Mouse (Mus musculus) embryonic facial prominence, embryonic 15.5 days (tissue): Measurements from ENCODE around the gene Atf3. TPM values are rescaled to one million over a fixed set of nuclear protein-coding genes. Genes with fewer than 3 reads are reported as not detected.
A peak's percentile ranks its signal among the peaks of the same experiment; 100 is the strongest.

Experiments used
- ATAC-seq: fragments of 200-750 bp; cut with Nextera tagmentation; 2 replicates; pipeline ENCODE4 v1.8.0; 2017; ENCODE audit warnings: low read depth, moderate TSS enrichment; ENCODE audit not compliant: insufficient number of reproducible peaks, low FRiP score, low TSS enrichment
- H3K27ac ChIP-seq: fragments of 300-500 bp; sonication (generic); replicated peaks from 2 replicates; pipeline ENCODE4 v1.5.1; 2015; ENCODE audit warnings: mild to moderate bottlenecking, inconsistent platforms
- H3K27me3 ChIP-seq: fragments of 300-500 bp; sonication (generic); 2 replicates; pipeline ENCODE4 v1.6.1; 2015; ENCODE audit warnings: inconsistent platforms
- H3K36me3 ChIP-seq: fragments of 300-500 bp; sonication (generic); 2 replicates; pipeline ENCODE4 v1.6.1; 2015; ENCODE audit warnings: mild to moderate bottlenecking, inconsistent platforms
- H3K4me1 ChIP-seq: fragments of 300-500 bp; sonication (generic); 2 replicates; pipeline ENCODE4 v1.6.1; 2015; ENCODE audit warnings: inconsistent platforms
- H3K4me2 ChIP-seq: fragments of 300-500 bp; sonication (generic); replicated peaks from 2 replicates; pipeline ENCODE4 v1.6.1; 2015; ENCODE audit warnings: mild to moderate bottlenecking, inconsistent platforms
- H3K4me3 ChIP-seq: fragments of 300-500 bp; sonication (generic); replicated peaks from 2 replicates; pipeline ENCODE4 v1.5.1; 2015; ENCODE audit warnings: mild to moderate bottlenecking, inconsistent platforms
- H3K9ac ChIP-seq: fragments of 300-500 bp; sonication (generic); 2 replicates; pipeline ENCODE4 v1.6.1; 2015; ENCODE audit warnings: inconsistent platforms
- H3K9me3 ChIP-seq: fragments of 300-500 bp; sonication (generic); replicated peaks from 2 replicates; pipeline ENCODE4 v1.6.1; 2016; ENCODE audit warnings: inconsistent platforms
- WGBS: fragments of 180-500 bp; shearing (Covaris S2); methylation state at CpG from one replicate; pipeline ENCODE4 v1.1.7; 2015; 5-methylcytosine and 5-hydroxymethylcytosine counted together
- polyA plus RNA-seq: library from polyadenylated mRNA; unstranded; fragments of >200 nt; fragmentation: Nextera tagmentation; extraction: Ambion mirVana; gene quantifications from 2 replicates; pipeline ENCODE4 v1.2.1, GENCODE M21; 2015

Atf3 gene
- polyA plus RNA-seq, 1 experiment from 2014 or later: 5.8 TPM

DNA sequence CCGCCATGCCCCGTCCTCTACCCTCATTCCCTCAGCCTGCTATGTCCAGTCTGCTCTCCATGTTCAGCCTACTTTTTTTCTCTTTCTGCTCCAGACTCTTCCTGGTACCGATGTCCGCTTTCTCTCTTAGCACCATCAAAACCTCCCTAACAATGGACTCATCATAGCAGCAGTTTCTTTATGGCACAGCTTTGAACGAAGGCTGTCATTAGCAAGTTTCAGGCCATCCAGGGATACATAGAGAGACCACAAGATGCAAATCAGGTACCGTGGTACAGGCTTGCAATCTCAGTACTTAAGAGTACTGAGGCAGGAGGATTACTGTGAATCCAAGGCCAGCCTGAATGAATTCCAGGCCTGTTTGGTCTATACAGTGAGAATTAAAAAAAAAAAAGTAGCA, 25.1 kb downstream of the Atf3 start:
- 80% methylated on average over 6 of the region's 6 CpGs for WGBS
- no peak overlapping the region for H3K27ac ChIP-seq
- no peaks in the 10 kb centered on the region for H3K9me3 ChIP-seq
- H3K4me3 ChIP-seq: no peak overlapping the region
- H3K36me3 ChIP-seq: no peaks in the 10 kb centered on the region
- H3K4me2 ChIP-seq: no peak overlapping the region
- H3K4me1 ChIP-seq: no peaks in the 10 kb centered on the region
- no peak overlapping the region for H3K9ac ChIP-seq
- H3K27me3 ChIP-seq: peaks cover 22% of the 10 kb centered on the region
- ATAC-seq: no peak

GRCm38 (mm10) chr1:191192213-191192612, 25.6 kb downstream of the Atf3 start:
- H3K27me3 ChIP-seq: peaks cover 26% of the 10 kb centered on the region
- no peak for ATAC-seq
- WGBS: 40% methylated on average over 6 of the region's 6 CpGs

DNA sequence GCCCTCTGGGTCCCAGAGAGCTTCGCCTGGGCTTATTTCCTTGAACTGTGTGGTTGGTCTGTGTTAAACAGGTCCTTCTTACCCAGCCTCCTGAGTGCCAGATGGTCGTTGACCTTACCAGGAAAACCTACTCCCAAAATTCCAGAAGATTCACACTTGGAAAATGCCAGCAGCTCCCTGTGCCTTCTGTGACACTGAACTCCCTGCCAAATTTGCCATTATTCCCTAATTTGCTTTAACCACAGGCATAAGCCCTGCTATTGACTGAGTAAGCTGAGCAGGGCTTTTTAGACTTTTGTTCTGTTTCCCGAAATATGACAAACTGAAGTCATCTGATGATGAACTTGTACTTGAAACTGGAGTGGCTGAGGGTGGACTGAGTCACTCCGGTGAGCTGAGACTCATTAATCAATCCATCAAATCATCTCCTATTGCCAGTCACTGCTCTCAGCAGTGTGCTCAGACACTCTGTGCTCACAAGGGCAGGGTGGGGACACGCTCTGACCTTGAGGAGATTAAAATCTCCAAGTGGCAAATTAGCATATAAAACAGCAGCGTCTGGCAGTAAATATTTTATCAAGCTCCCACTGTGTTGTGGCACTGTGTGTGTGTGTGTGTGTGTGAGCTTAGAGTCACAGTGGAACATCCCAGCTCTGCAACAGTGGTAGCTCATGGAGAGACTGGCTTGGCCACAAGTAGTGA, 28.0 kb downstream of the Atf3 start:
- Histone ChIP-seq H3K4me2 (no peak overlapping the region), H3K9ac (no peak overlapping the region), H3K4me1 (peaks cover 16% of the 10 kb centered on the region), H3K4me3 (no peak overlapping the region), H3K36me3 (no peaks in the 10 kb centered on the region), H3K9me3 (no peaks in the 10 kb centered on the region), H3K27ac (no peak overlapping the region), H3K27me3 (peaks cover 49% of the 10 kb centered on the region)
- no peak for ATAC-seq
- 39% methylated on average over 6 of the region's 6 CpGs for WGBS

More at GRCm38 (mm10) chr1:191192213-191192612, 25.6 kb downstream of the Atf3 start:
- Histone ChIP-seq H3K36me3 (no peaks in the 10 kb centered on the region), H3K4me3 (no peak overlapping the region), H3K4me2 (no peak overlapping the region), H3K4me1 (no peaks in the 10 kb centered on the region), H3K9ac (no peak overlapping the region), H3K27ac (no peak overlapping the region), H3K9me3 (no peaks in the 10 kb centered on the region)

- Histone ChIP-seq H3K36me3 (no peaks in the 10 kb centered on the region), H3K27ac (no peak overlapping the region), H3K27me3 (peaks cover 64% of the 10 kb centered on the region), H3K4me1 (peaks cover 43% of the 10 kb centered on the region), H3K4me2 (peak overlapping the region; percentile 100), H3K9me3 (no peaks in the 10 kb centered on the region), H3K9ac (no peak overlapping the region), H3K4me3 (no peak overlapping the region)
- no peak for ATAC-seq
- 5% methylated on average over 7 of the region's 7 CpGs for WGBS
These were observed 31.5 kb downstream of the Atf3 start for GRCm38 (mm10) chr1:191186386-191186770.

GRCm38 (mm10) chr1:191185761-191186385, 32.0 kb downstream of the Atf3 start:
- Histone ChIP-seq H3K9ac (no peak overlapping the region), H3K9me3 (no peaks in the 10 kb centered on the region), H3K4me3 (peak overlapping the region; percentile 61), H3K27me3 (peaks cover 69% of the 10 kb centered on the region), H3K27ac (peak overlapping the region; percentile 28; the same call in 1 of the 2 replicates), H3K4me1 (peaks cover 48% of the 10 kb centered on the region), H3K4me2 (peak overlapping the region; percentile 100), H3K36me3 (no peaks in the 10 kb centered on the region)
- ATAC-seq: no peak
- under 1% methylated on average over 16 of the region's 16 CpGs for WGBS

DNA sequence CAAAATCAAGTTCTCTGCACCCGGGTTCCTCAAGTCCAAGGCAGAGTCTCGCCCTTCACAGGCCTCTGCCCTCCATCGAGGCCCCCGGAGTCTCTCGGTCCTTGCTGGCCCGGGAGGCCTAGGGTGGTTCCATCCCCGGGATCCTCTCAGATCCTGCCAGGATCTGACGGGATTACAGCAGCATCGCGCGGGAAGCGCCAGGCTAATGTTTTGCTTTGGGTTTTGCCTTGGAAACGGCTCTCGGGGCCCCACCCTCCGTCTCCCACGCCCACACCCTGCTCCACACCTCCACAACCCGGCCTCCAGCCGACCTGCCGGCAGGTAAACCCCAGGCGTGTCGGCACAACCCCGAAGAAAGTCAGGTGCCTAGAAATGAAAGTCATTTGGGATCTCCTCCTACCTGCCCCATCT, 33.0 kb downstream of the Atf3 start:
- Histone ChIP-seq H3K9me3 (no peaks in the 10 kb centered on the region), H3K27ac (no peak overlapping the region), H3K27me3 (peaks cover 73% of the 10 kb centered on the region), H3K9ac (no peak overlapping the region), H3K4me3 (peak overlapping the region; percentile 61), H3K4me1 (peaks cover 56% of the 10 kb centered on the region), H3K4me2 (peak overlapping the region; percentile 100), H3K36me3 (no peaks in the 10 kb centered on the region)
- ATAC-seq: no peak
- WGBS: under 1% methylated on average over 21 of the region's 22 CpGs

GRCm38 (mm10) chr1:191184066-191184815, 33.6 kb downstream of the Atf3 start:
- peaks cover 73% of the 10 kb centered on the region for H3K27me3 ChIP-seq
- ATAC-seq: no peak
- H3K9me3 ChIP-seq: no peaks in the 10 kb centered on the region
- H3K4me3 ChIP-seq: peak overlapping the region; percentile 61
- H3K27ac ChIP-seq: peak overlapping the region; percentile 60; the same call in 1 of the 2 replicates
- WGBS: 2% methylated on average over 42 of the region's 42 CpGs
- H3K4me1 ChIP-seq: peaks cover 56% of the 10 kb centered on the region
- no peaks in the 10 kb centered on the region for H3K36me3 ChIP-seq
- peak overlapping the region; percentile 100 for H3K4me2 ChIP-seq
- 0 out of 2 replicates have a peak overlapping the region, but pooled peaks have one; percentile 4 for H3K9ac ChIP-seq

DNA sequence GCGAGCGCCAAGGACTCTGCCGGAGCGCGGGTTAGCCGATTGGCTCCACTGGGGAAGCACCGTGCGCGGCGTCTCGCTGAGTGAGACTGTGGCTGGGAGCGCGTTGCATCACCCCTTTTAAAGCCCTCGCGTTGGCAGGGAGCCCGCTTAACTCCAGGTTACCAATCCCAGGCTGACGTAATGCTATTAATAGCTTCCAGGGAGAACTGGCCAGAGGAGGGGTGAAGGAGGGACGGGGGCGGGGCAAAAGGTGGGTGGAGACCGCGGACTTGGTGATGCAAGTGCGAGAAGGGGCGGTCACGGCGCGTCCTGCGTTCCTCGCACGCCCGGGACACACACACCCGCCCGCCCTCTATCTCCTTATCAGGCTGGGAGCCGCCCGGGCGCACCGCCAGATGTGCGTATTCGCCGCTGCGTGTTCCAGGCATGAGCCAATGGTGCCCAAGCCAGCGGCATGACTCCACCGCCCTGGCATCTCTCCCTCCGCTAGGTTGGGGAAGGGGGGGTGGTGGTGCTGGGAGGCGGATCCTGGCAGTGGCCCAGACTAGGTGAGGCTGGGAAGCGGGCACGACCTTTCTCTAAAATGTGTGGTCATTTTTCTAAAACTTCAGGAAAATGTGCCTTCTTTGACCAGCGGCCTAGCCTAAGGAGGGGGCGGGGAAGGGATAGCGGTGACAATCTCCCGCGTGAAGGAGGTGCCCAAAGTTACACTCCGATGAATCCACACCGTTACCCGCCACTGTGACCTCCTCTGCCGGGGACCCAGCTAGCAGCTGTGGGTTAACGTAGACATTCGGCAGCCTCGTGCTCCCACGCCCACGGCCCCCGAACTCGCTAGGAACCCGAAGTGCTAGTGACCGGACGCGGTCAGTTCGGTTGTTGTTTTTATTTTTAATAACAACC, 34.4 kb downstream of the Atf3 start:
- Histone ChIP-seq H3K9ac (peak overlapping the region; percentile 48), H3K4me2 (peak overlapping the region; percentile 100), H3K4me1 (peaks cover 61% of the 10 kb centered on the region), H3K36me3 (no peaks in the 10 kb centered on the region), H3K9me3 (no peaks in the 10 kb centered on the region), H3K27me3 (peaks cover 66% of the 10 kb centered on the region), H3K27ac (peak overlapping the region; percentile 69), H3K4me3 (peak overlapping the region; percentile 61)
- under 1% methylated on average over 67 of the region's 67 CpGs for WGBS
- ATAC-seq: peak; percentile 86

DNA sequence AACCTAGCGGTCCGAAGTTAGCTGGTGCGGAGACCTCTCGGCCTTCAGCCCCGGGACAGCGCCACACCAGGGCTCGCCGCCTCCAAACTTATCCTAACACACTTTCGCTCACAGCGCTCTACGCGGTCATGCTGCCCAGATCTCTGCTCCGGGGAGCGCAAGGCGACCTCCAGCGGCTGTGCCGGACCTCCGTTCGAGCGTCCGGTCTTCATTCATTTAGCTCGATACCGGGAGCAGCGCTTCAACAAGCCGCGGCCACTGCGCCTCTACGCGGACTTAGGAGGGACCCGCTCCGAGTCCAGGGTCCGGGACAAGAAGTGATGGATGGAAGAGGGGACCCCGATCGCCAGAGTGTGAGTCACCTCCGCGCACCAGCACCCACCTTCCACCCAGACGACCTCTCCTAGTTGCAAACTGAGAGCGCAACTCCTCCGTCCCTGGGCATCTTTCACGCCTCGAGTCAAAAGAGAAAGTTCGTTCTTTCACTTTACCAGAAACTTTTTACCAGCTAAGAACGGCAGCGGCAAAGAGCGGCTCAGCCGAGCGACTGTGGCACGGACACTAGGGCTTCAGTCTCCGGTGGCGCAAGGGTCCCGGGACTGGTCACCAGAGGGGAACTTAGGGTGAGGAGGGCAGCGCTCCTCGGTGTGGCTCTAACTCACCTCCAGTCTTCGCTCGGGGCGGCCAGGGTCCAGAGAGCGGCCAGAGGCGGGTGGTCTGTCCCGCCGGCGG, 35.2 kb downstream of the Atf3 start:
- H3K4me3 ChIP-seq: peak overlapping the region; percentile 61
- H3K4me1 ChIP-seq: peaks cover 65% of the 10 kb centered on the region
- ATAC-seq: no peak; the same call in 1 of the 2 replicates
- H3K27me3 ChIP-seq: peaks cover 66% of the 10 kb centered on the region
- under 1% methylated on average over 61 of the region's 61 CpGs for WGBS
- peak overlapping the region; percentile 100 for H3K4me2 ChIP-seq
- no peaks in the 10 kb centered on the region for H3K36me3 ChIP-seq
- no peaks in the 10 kb centered on the region for H3K9me3 ChIP-seq
- peak overlapping the region; percentile 69 for H3K27ac ChIP-seq
- H3K9ac ChIP-seq: peak overlapping the region; percentile 48
